Mouse (Mus musculus) forebrain, embryonic 10.5 days (tissue): ENCODE results near the gene Gpr132. TPM values are rescaled to one million over a fixed set of nuclear protein-coding genes. Genes with fewer than 3 reads are reported as not detected.

Source experiments
- DNase-seq: peaks from one replicate; pipeline ENCODE4 v3.0.0-alpha.2; 2017; ENCODE audit warnings: low spot score; ENCODE audit errors: extremely low spot score
- H3K27ac ChIP-seq: fragments of 300-500 bp; sonication (generic); 2 replicates; pipeline ENCODE4 v1.5.1; 2016; ENCODE audit warnings: mild to moderate bottlenecking
- H3K27me3 ChIP-seq: fragments of 300-500 bp; sonication (generic); 2 replicates; pipeline ENCODE4 v1.6.1; 2016; ENCODE audit warnings: mild to moderate bottlenecking; ENCODE audit not compliant: poor library complexity, severe bottlenecking
- H3K36me3 ChIP-seq: fragments of 300-500 bp; sonication (generic); replicated peaks from 2 replicates; pipeline ENCODE4 v1.6.1; 2016; ENCODE audit warnings: mild to moderate bottlenecking, moderate library complexity
- H3K4me1 ChIP-seq: fragments of 300-500 bp; sonication (generic); 2 replicates; pipeline ENCODE4 v1.6.1; 2016
- H3K4me3 ChIP-seq: fragments of 300-500 bp; sonication (generic); 2 replicates; pipeline ENCODE4 v1.5.1; 2016; ENCODE audit warnings: mild to moderate bottlenecking, moderate library complexity
- H3K9me3 ChIP-seq: fragments of 300-500 bp; sonication (generic); 2 replicates; pipeline ENCODE4 v1.6.1; 2016; ENCODE audit warnings: mild to moderate bottlenecking, moderate library complexity
- WGBS: fragments of 180-500 bp; shearing (Covaris S2); methylation state at CpG from one replicate; pipeline ENCODE4 v1.1.7; 2016; 5-methylcytosine and 5-hydroxymethylcytosine counted together
- polyA plus RNA-seq: library from polyadenylated mRNA; unstranded; fragments of >200 nt; fragmentation: Nextera tagmentation; extraction: Ambion mirVana; gene quantifications from 2 replicates; pipeline ENCODE4 v1.2.1, GENCODE M21; 2016

Gene Gpr132
- polyA plus RNA-seq, 1 experiment from 2014 or later: 0.07 TPM

GRCm38 (mm10) chr12:112874199-112874598 lies 6.2 kb upstream of the Gpr132 start:
- Histone ChIP-seq H3K4me3 (peak overlapping the region; percentile 41), H3K4me1 (peaks cover 57% of the 10 kb centered on the region)

DNA sequence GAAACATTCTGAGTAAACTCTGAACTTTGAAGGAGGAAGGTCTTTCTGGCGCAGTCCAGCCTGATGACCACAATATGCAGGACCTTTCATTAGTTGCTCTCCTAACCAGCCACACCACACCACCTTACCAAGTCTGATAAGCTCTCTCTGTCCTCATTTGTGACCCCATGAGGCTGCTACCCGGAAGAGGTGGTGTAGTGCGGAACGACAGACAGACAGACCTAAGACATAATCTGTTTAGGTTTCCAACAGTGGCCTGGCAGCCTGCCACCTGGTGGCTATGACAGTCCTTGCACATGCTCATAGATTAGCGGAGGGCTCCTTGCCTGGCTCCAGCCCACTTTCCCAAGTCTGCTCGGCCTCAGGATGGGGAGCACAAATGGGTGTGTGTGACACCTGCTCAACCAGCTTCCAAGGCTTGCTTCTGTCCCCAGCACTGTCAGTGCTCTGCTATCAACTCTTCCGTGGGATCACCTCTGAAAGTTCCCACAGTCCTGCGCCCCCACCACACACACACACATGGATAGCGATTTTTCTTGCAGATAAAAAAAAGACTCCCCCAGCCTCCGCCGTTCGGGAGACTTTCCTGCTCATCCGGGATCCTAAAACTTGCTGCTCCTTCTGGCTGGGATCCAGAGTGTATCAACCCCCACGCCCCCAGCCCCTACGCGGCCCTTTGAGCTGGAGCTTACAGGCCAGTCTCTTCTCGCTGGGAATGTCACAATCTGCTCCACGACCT lies 5.6 kb upstream of the Gpr132 start:
- H3K4me3 ChIP-seq: peak overlapping the region; percentile 41
- WGBS: 21% methylated on average over 18 of the region's 18 CpGs
- H3K4me1 ChIP-seq: peaks cover 57% of the 10 kb centered on the region
- DNase-seq: peak; percentile 65
- H3K27ac ChIP-seq: no peak overlapping the region
- peaks cover 100% of the 10 kb centered on the region for H3K27me3 ChIP-seq
- H3K36me3 ChIP-seq: no peaks in the 10 kb centered on the region
- no peaks in the 10 kb centered on the region for H3K9me3 ChIP-seq

More at GRCm38 (mm10) chr12:112874199-112874598, 6.2 kb upstream of the Gpr132 start:
- Histone ChIP-seq H3K27me3 (peaks cover 100% of the 10 kb centered on the region), H3K27ac (no peak overlapping the region), H3K36me3 (no peaks in the 10 kb centered on the region), H3K9me3 (no peaks in the 10 kb centered on the region)
- DNase-seq: no peak
- 16% methylated on average over 22 of the region's 22 CpGs for WGBS

GRCm38 (mm10) chr12:112872991-112873390 lies 5.0 kb upstream of the Gpr132 start:
- 89% methylated on average over 10 of the region's 10 CpGs for WGBS
- Histone ChIP-seq H3K27ac (no peak overlapping the region), H3K36me3 (no peaks in the 10 kb centered on the region), H3K4me1 (peaks cover 55% of the 10 kb centered on the region), H3K4me3 (no peak overlapping the region), H3K27me3 (peaks cover 100% of the 10 kb centered on the region), H3K9me3 (no peaks in the 10 kb centered on the region)
- DNase-seq: no peak

- Histone ChIP-seq H3K27ac (no peak overlapping the region), H3K36me3 (no peaks in the 10 kb centered on the region), H3K9me3 (no peaks in the 10 kb centered on the region), H3K27me3 (peaks cover 91% of the 10 kb centered on the region), H3K4me1 (peaks cover 38% of the 10 kb centered on the region), H3K4me3 (no peak overlapping the region)
- DNase-seq: no peak
- 81% methylated on average over 2 of the region's 2 CpGs for WGBS
Observed at GRCm38 (mm10) chr12:112871272-112871671, 3.2 kb upstream of the Gpr132 start.

GRCm38 (mm10) chr12:112870775-112871174 lies 2.7 kb upstream of the Gpr132 start:
- H3K27me3 ChIP-seq: peaks cover 86% of the 10 kb centered on the region
- no peaks in the 10 kb centered on the region for H3K9me3 ChIP-seq
- 49% methylated on average over 13 of the region's 13 CpGs for WGBS
- no peak for DNase-seq
- H3K36me3 ChIP-seq: no peaks in the 10 kb centered on the region
- 0 out of 2 replicates have a peak overlapping the region, but pooled peaks have one; percentile 35 for H3K27ac ChIP-seq
- H3K4me1 ChIP-seq: peaks cover 33% of the 10 kb centered on the region
- H3K4me3 ChIP-seq: no peak overlapping the region

GRCm38 (mm10) chr12:112869783-112870204 lies 1.8 kb upstream of the Gpr132 start:
- Histone ChIP-seq H3K36me3 (no peaks in the 10 kb centered on the region), H3K4me3 (no peak overlapping the region), H3K9me3 (no peaks in the 10 kb centered on the region), H3K27me3 (peaks cover 76% of the 10 kb centered on the region), H3K4me1 (peaks cover 27% of the 10 kb centered on the region), H3K27ac (no peak overlapping the region)
- no peak for DNase-seq
- WGBS: 43% methylated on average over 16 of the region's 16 CpGs

GRCm38 (mm10) chr12:112867106-112867674 lies 838 bp downstream of the Gpr132 start:
- no peak overlapping the region for H3K27ac ChIP-seq
- H3K4me1 ChIP-seq: peaks cover 15% of the 10 kb centered on the region
- DNase-seq: no peak
- H3K27me3 ChIP-seq: peaks cover 50% of the 10 kb centered on the region
- 86% methylated on average over 7 of the region's 7 CpGs for WGBS
- H3K9me3 ChIP-seq: no peaks in the 10 kb centered on the region
- no peak overlapping the region for H3K4me3 ChIP-seq
- H3K36me3 ChIP-seq: no peaks in the 10 kb centered on the region

DNA sequence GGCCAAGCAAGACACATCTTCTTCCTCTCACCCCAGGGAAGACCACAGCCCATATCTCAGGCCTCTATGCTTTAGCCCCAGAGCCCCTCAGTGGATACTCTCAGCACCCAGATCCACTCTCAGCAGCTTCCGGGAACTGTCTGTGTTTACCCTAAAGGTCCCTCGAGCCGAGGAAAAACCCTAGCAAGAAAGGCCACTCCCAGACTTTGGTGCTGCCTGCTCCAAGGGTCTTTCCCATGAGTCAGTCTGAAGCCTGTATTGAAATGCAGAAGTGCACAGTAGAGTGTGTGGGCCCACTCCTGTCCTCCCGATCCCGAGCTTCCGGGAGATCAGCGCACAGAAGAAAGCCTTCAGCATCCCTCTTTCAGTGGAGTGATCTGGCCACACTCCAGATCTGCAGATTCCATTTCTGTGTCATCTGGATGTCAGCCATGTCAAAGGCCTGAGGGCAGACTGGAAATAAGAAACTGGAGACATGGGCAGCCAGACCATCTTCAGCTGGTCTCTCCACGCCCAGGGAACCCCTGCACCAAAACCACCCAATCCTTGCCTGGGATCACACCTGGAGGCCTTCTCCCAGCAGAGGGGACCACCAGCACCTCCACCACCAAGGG lies 1.5 kb downstream of the Gpr132 start:
- no peak for DNase-seq
- 82% methylated on average over 8 of the region's 8 CpGs for WGBS

DNA sequence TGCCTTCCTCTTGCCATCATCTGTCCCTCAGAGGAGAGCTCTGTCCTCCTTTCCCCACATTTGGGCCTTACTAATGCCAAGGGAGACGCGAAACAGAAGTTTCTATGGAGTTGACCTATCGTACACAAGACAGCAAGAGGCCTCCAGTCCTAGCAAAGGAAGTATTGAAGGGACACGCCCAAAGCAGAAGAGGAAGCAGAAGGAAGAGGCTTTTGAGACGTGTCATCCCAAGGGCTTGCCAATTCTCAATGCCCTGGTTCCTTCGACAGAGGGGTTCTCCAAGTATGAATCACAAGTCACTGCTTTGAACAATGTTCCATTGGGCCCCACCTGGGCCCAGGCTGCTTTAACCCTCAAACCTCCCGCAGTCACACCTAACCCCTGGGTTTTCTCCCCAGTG lies 3.2 kb downstream of the Gpr132 start:
- Histone ChIP-seq H3K36me3 (no peaks in the 10 kb centered on the region), H3K4me3 (no peak overlapping the region), H3K9me3 (no peaks in the 10 kb centered on the region), H3K4me1 (peaks cover 12% of the 10 kb centered on the region), H3K27me3 (peaks cover 27% of the 10 kb centered on the region), H3K27ac (no peak overlapping the region)
- WGBS: 88% methylated on average over 7 of the region's 7 CpGs
- DNase-seq: no peak

More for the DNA sequence above, 1.5 kb downstream of the Gpr132 start:
- Histone ChIP-seq H3K27me3 (peaks cover 44% of the 10 kb centered on the region), H3K9me3 (no peaks in the 10 kb centered on the region), H3K36me3 (no peaks in the 10 kb centered on the region), H3K27ac (no peak overlapping the region), H3K4me1 (peaks cover 20% of the 10 kb centered on the region), H3K4me3 (no peak overlapping the region)

DNA sequence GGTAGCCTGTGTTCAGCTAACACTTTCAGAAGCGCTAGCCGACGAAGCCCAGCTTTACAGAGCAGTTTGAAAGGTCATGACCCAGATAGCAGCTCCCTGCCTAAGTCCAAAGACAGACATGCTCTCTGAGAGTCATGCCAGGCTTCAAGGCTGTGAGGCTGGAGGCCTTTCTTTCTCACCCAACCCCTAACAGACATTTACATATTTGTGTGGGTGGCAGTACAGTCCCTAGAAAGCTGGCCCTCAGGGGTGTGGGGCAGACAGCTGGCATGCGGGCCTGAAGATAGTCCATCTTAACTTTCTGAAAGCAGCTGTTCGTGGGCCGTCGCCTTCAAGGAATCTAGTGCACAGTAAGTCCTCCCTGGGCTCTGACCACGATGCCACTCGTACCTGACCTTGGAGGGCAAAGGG lies 6.1 kb downstream of the Gpr132 start:
- Histone ChIP-seq H3K27me3 (peaks cover 5% of the 10 kb centered on the region; the same call in 1 of the 2 replicates), H3K4me1 (0 out of 2 replicates have a peak, but pooled peaks cover 6% of the 10 kb centered on the region), H3K36me3 (no peaks in the 10 kb centered on the region), H3K9me3 (no peaks in the 10 kb centered on the region), H3K27ac (no peak overlapping the region), H3K4me3 (no peak overlapping the region)
- WGBS: 72% methylated on average over 9 of the region's 9 CpGs
- no peak for DNase-seq

DNA sequence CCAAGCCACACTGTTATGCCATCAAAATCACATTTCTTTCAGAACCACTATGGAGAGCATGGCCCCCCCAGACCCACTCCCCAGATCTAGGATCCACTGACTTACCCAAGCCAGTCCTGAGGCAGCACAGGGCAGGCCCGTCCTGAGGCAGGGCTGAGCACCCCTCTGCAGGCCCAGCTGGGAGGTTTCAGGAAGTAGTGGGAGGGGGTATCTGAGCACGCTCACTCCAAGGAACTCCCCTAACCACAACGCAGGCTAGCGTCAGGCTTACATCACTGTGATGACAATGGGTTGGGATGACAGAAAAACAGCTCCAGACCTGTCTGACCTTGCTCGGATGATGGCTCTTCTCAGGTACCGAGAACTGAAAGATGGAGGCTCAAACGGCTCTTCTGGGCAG lies 7.3 kb downstream of the Gpr132 start:
- H3K4me3 ChIP-seq: no peak overlapping the region
- WGBS: 72% methylated on average over 7 of the region's 7 CpGs
- no peaks in the 10 kb centered on the region for H3K27me3 ChIP-seq
- no peaks in the 10 kb centered on the region for H3K36me3 ChIP-seq
- 0 out of 2 replicates have a peak, but pooled peaks cover 6% of the 10 kb centered on the region for H3K4me1 ChIP-seq
- H3K9me3 ChIP-seq: no peaks in the 10 kb centered on the region
- H3K27ac ChIP-seq: no peak overlapping the region
- DNase-seq: no peak

GRCm38 (mm10) chr12:112859930-112860329 lies 8.1 kb downstream of the Gpr132 start:
- 0 out of 2 replicates have a peak, but pooled peaks cover 6% of the 10 kb centered on the region for H3K4me1 ChIP-seq
- no peaks in the 10 kb centered on the region for H3K9me3 ChIP-seq
- no peak for DNase-seq
- H3K27ac ChIP-seq: no peak overlapping the region
- H3K27me3 ChIP-seq: no peaks in the 10 kb centered on the region
- WGBS: 83% methylated on average over 8 of the region's 8 CpGs
- H3K4me3 ChIP-seq: no peak overlapping the region
- H3K36me3 ChIP-seq: no peaks in the 10 kb centered on the region
